Mouse (Mus musculus): ENCODE data around the gene Rexo5.

Rexo5 gene

GRCm38 (mm10) chr7:119887887-119888286 lies 94.1 kb downstream of the Rexo5 start:
- no peak for DNase-seq (ENCODE audit: extremely low read depth, low read depth)

- no peak for DNase-seq (ENCODE audit: extremely low read depth, low read depth)
Measured at GRCm38 (mm10) chr7:119892198-119892597, 98.4 kb downstream of the Rexo5 start.

GRCm38 (mm10) chr7:119892742-119893141 lies 98.9 kb downstream of the Rexo5 start:
- DNase-seq (ENCODE audit: extremely low read depth, low read depth), result no peak

GRCm38 (mm10) chr7:119894818-119895544 lies 101.2 kb downstream of the Rexo5 start:
- DNase-seq (ENCODE audit: extremely low read depth, low read depth), result peak; percentile 28

- peak; percentile 87 for DNase-seq (ENCODE audit: extremely low read depth, low read depth)
Measured at GRCm38 (mm10) chr7:119895639-119896512, 102.1 kb downstream of the Rexo5 start, which contains the start of the genes Lyrm1 and Dcun1d3. Lyrm1 (plus strand) TSS chr7:119895861. Dcun1d3 (minus strand) TSS chr7:119896298.

GRCm38 (mm10) chr7:119897521-119898109 lies 103.8 kb downstream of the Rexo5 start:
- DNase-seq (ENCODE audit: extremely low read depth, low read depth), result no peak

- no peak for DNase-seq (ENCODE audit: extremely low read depth, low read depth)
Measured at GRCm38 (mm10) chr7:119898247-119898856, 104.5 kb downstream of the Rexo5 start.
